Mouse (Mus musculus) thymus, postnatal 10 days (tissue): ENCODE measurements around the gene Helz2.
"Not testable (repeated sequence)": the region's sequence is repeated elsewhere in the genome, so short reads cannot be mapped to it uniquely, and the experiment has no call there.

Experiments used
- DNase-seq, 2 experiments: peaks; one replicate each; pipeline ENCODE4 v3.0.0; 2021; ENCODE audit warnings: low spot score in 2 of 2

The Helz2 gene

DNA sequence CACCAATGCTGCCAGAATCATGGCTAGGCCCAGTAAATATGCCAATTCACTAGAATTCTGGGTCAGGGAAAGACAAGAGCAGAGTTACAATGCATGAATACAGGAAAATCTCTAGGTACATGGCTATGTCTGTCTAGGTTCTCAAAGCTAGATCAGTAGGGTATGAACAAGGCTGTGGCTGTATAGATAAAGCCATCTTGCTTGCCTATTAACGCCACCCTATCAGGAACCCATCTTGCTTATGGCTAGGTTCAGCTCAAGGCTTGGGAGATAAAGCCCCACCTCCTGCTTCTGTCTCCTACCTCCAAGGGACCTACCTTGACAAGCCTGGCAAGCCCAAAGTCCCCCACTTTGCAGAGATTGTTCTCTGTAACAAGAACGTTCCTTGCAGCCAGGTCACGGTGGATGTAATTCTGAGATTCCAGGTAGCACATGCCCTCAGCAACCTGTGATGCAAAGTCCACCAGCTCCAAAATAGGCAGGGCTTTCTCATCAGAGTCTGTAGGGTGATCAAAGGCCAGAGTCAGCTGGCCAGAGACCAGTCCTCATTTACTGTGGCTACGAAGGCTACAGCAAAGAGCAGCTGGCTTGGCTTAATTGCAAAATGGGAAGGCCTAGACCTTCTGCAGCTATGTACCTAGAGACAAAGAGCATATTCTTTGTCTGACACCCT, 45.1 kb downstream of the Helz2 start:
- DNase-seq, result no peak

GRCm38 (mm10) chr2:181193044-181193443, 48.8 kb downstream of the Helz2 start:
- DNase-seq, result no peak

DNA sequence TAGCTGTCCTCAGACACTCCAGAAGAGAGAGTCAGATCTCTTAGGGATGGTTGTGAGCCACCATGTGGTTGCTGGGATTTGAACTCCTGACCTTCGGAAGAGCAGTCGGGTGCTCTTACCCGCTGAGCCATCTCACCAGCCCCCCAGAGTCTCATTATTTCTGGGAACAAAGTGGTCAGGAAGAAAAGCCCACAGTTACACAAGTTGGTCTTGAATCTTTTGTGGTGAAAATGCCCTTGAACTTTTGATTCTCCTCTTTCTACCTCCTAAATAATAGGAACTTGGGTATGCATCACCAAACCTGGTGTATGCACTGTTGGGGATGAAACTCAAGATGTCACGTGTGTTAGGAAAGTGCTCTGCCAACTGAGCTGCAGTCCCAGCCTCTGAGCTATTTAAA, 49.9 kb downstream of the Helz2 start:
- no peak for DNase-seq

DNA sequence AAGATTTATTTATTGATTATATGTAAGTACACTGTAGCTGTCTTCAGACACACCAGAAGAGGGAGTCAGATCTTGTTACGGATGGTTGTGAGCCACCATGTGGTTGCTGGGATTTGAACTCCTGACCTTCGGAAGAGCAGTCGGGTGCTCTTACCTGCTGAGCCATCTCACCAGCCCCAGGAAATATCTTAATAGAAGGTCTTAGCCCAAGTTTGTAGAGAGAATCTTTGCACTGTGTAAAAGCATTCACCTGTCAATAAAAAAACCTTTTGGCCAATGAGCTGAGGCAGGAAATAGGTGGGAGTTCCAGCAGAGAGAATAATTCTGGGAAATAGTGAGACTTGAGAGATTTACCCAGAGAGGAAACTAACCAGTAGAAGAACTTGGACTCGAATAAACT, 50.4 kb downstream of the Helz2 start:
- not testable (repeated sequence) for DNase-seq

DNA sequence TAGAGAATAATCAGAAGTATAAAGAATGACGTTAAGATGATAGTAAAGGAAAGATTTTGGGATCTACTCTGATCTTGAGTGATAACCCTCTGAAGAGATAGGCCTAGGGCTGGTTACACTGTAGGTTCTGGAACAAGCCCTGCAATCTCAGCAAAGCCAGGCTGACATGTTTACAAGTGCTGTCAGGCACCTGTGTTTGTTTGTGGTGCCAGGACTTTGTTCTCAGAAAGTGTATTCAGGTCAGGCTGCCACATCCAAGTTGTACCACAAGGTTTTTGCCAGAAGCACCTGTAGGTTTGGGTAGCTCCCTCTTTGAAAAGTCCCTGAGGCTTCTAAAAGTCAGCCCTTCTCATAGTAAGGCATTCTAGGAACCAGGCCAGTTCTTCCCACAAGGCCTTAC, 52.5 kb downstream of the Helz2 start:
- no peak for DNase-seq

DNA sequence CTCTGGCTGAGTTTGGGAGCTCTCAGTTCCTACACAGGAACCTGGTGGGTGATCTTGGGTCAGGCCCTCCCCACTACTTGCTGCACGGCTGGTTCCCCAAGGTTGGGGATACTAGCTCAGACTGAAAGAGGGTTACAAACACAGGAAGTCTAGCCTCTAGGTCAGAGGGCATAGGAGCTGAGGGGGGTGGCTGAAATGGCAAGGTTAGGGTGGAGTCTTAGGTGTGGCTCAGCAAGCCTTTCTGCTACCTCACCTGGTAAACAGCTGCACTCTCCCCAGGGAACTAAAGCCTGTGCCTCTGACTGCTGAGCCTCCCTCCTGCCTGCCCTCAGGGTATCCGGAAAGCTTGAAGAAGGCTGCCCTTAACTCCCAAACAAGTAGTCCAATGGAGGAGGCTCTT, 53.1 kb downstream of the Helz2 start:
- DNase-seq, result no peak

DNA sequence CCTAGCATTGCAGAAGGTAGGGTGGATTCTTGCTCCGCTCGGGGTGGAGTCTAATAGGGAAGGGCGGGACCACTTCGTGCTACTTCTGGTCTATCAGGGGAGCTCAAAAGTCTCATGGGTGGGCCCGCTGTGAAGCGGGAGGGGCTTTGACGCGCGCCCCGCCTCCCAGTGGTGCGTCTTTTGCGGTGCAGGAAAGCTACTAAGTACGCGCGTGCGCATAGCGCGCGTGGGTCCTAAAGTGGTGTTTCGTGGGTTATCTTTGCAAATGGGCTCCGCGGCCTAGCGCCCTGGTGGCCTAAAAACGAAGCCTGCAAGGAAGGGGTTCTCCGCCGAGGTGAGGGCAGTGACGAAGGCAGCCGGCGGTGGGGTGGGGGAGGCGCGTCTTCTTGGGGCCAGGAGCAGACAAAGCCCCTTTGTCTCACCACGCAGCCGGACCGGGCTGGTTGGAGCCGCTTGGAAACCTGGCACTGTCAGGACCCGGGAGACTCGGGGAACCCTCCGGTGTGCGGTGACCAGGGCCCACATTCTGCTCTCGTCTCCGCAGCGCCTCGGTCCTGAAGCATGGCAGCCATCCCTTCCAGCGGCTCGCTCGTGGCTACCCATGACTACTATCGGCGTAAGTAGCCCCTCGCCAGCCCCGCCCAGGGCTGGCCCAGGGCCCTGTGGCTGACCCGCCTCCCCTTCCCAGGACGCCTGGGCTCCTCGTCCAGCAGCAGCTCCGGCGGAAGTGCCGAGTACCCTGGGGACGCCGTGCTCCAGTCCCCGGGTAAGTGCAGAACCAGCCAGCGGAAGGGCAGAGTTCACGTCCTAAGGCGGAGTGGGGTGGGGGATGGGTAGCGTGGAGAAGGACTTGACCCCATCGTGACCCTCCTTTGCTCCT, 54.5 kb downstream of the Helz2 start, which contains the start of gene Ppdpf:
Gene Ppdpf, plus strand, starts transcription at position 127 of the 880 bp plus-strand sequence.
- DNase-seq, result peak; percentile 90 to 93

GRCm38 (mm10) chr2:181186635-181187034, 55.2 kb downstream of the Helz2 start:
- DNase-seq, result peak; percentile 81 to 85

- DNase-seq, result no peak
These were observed 60.9 kb downstream of the Helz2 start for GRCm38 (mm10) chr2:181180898-181181297.

GRCm38 (mm10) chr2:181178471-181178870, 63.4 kb downstream of the Helz2 start:
- no peak for DNase-seq

DNA sequence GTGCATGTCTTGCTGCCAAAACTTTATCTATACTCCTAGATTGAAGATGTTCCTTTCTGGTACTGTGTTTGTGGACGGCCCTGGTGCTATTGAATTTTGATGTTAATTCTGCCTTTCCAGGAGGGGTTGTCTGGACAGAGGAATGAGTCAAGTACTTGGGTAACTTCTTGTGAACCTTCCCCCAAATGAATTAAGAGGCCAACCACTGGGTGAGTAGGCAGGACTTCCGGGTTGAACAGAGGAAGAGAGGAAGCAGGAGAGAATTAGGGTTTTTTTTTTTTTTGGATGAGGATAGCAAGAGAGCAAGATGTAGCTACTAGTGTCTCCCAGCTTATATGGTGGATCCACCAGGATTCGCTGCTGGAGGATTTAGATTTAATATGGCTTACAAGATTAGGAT, 63.8 kb downstream of the Helz2 start:
- no peak for DNase-seq
